Comparison of ENCODE assay signal across 22 mouse cellular contexts in genomic region chr11:68791794-68792193, GRCm38 (mm10).
A peak's percentile ranks its signal among the peaks of the same experiment; 100 is the strongest.
DNase-seq lines count a peak whose midpoint lies in the region; ATAC-seq and TF ChIP-seq lines count a peak whose summit lies in the region.
"Had no signal": no experiment of that assay in that cellular context is flagged by ENCODE, and none has a peak within 500 bp of the region (broad histone marks: within the 10 kb centered on the region; RNA-seq: fewer than 3 reads in every experiment).

No protein-coding gene starts in this region.

- no peak overlapping the region for H3K27ac ChIP-seq in kidney, embryonic 15.5 days
- H3K27ac ChIP-seq in limb, embryonic 12.5 days, result 0 out of 2 replicates have a peak overlapping the region, but pooled peaks have one; percentile 29
- H3K27ac ChIP-seq in limb, embryonic 10.5 days, result no peak overlapping the region
- H3K27ac ChIP-seq in liver, embryonic 12.5 days, result no peak overlapping the region
- no peak overlapping the region for H3K27ac ChIP-seq in cerebellum, adult 2 months (ENCODE audit: insufficient read depth, low read length)
- H3K27ac ChIP-seq: embryonic facial prominence, embryonic 15.5 days; hindbrain, embryonic 15.5 days; kidney, postnatal 0 days; midbrain, embryonic 13.5 days had no signal

- TF ChIP-seq POLR2A in cerebellum, adult 2 months (IDR thresholded peaks at IDR 0.05; ENCODE audit: borderline replicate concordance, insufficient read depth, low read length), result no peak

- H3K9ac ChIP-seq in kidney, embryonic 15.5 days, result no peak overlapping the region
- H3K9ac ChIP-seq in limb, embryonic 12.5 days (replicated peaks), result no peak overlapping the region
- no peak overlapping the region for H3K9ac ChIP-seq in liver, embryonic 12.5 days
- H3K9ac ChIP-seq: embryonic facial prominence, embryonic 15.5 days; hindbrain, embryonic 15.5 days; lung, embryonic 14.5 days; midbrain, embryonic 13.5 days had no signal

- peaks cover 97% of the 10 kb centered on the region for H3K36me3 ChIP-seq in kidney, embryonic 15.5 days
- H3K36me3 ChIP-seq in limb, embryonic 12.5 days, result peaks cover 99% of the 10 kb centered on the region
- H3K36me3 ChIP-seq in limb, embryonic 10.5 days, result peaks cover 99% of the 10 kb centered on the region
- peaks cover 99% of the 10 kb centered on the region for H3K36me3 ChIP-seq in liver, embryonic 12.5 days

- H3K4me2 ChIP-seq in kidney, embryonic 15.5 days, result no peak overlapping the region
- H3K4me2 ChIP-seq in limb, embryonic 12.5 days, result no peak overlapping the region
- 0 out of 2 replicates have a peak overlapping the region, but pooled peaks have one; percentile 5 for H3K4me2 ChIP-seq in liver, embryonic 12.5 days
- H3K4me2 ChIP-seq: embryonic facial prominence, embryonic 15.5 days; heart, embryonic 11.5 days; hindbrain, embryonic 15.5 days; lung, embryonic 14.5 days; midbrain, embryonic 13.5 days had no signal

- no peaks in the 10 kb centered on the region for H3K9me3 ChIP-seq in kidney, embryonic 15.5 days (replicated peaks)
- H3K9me3 ChIP-seq in limb, embryonic 12.5 days, result no peaks in the 10 kb centered on the region
- no peaks in the 10 kb centered on the region for H3K9me3 ChIP-seq in limb, embryonic 10.5 days (replicated peaks)
- H3K9me3 ChIP-seq in liver, embryonic 12.5 days (replicated peaks), result no peaks in the 10 kb centered on the region
- H3K9me3 ChIP-seq: embryonic facial prominence, embryonic 15.5 days; hindbrain, embryonic 15.5 days; megakaryocyte, embryonic 14.5 days; midbrain, embryonic 13.5 days had no signal

- ATAC-seq in kidney, embryonic 15.5 days (replicated peaks; ENCODE audit: low FRiP score), result no peak
- ATAC-seq in limb, embryonic 12.5 days (ENCODE audit: insufficient number of reproducible peaks, insufficient read depth, low FRiP score, low TSS enrichment, low read depth), result no peak
- ATAC-seq in liver, embryonic 12.5 days, result no peak
- ATAC-seq: forebrain, embryonic 14.5 days; midbrain, embryonic 13.5 days had no signal

- H3K4me1 ChIP-seq in kidney, embryonic 15.5 days, result no peaks in the 10 kb centered on the region
- 0 out of 2 replicates have a peak, but pooled peaks cover 3% of the 10 kb centered on the region for H3K4me1 ChIP-seq in limb, embryonic 12.5 days (replicated peaks)
- no peaks in the 10 kb centered on the region for H3K4me1 ChIP-seq in limb, embryonic 10.5 days
- H3K4me1 ChIP-seq in liver, embryonic 12.5 days, result no peaks in the 10 kb centered on the region
- peaks cover 6% of the 10 kb centered on the region; the same call in 1 of the 2 replicates for H3K4me1 ChIP-seq in cerebellum, adult 2 months (ENCODE audit: control insufficient read depth, insufficient read depth, low read length)
- H3K4me1 ChIP-seq: hindbrain, embryonic 15.5 days; midbrain, embryonic 13.5 days had no signal

- no peak overlapping the region for H3K4me3 ChIP-seq in kidney, embryonic 15.5 days (replicated peaks)
- H3K4me3 ChIP-seq in limb, embryonic 12.5 days (replicated peaks), result no peak overlapping the region
- no peak overlapping the region for H3K4me3 ChIP-seq in limb, embryonic 10.5 days
- H3K4me3 ChIP-seq in liver, embryonic 12.5 days, result no peak overlapping the region
- no peak overlapping the region for H3K4me3 ChIP-seq in cerebellum, adult 2 months (replicated peaks; ENCODE audit: insufficient read depth, low read depth, low read length)
- H3K4me3 ChIP-seq: embryonic facial prominence, embryonic 15.5 days; hindbrain, embryonic 15.5 days; megakaryocyte, embryonic 14.5 days; midbrain, embryonic 13.5 days had no signal

- TF ChIP-seq CTCF in cerebellum, adult 2 months (IDR thresholded peaks at IDR 0.05; ENCODE audit: borderline replicate concordance, insufficient read depth, low read depth, low read length), result no peak

- no peaks in the 10 kb centered on the region for H3K27me3 ChIP-seq in kidney, embryonic 15.5 days
- H3K27me3 ChIP-seq in limb, embryonic 12.5 days, result no peaks in the 10 kb centered on the region
- no peaks in the 10 kb centered on the region for H3K27me3 ChIP-seq in limb, embryonic 10.5 days (ENCODE audit: low read depth, poor library complexity, severe bottlenecking)
- no peaks in the 10 kb centered on the region for H3K27me3 ChIP-seq in liver, embryonic 12.5 days (replicated peaks)
- no peaks in the 10 kb centered on the region for H3K27me3 ChIP-seq in cerebellum, adult 2 months (ENCODE audit: control insufficient read depth, insufficient read depth, low read length)
- H3K27me3 ChIP-seq: embryonic facial prominence, embryonic 15.5 days; hindbrain, embryonic 15.5 days; megakaryocyte, embryonic 14.5 days; midbrain, embryonic 13.5 days had no signal

- peak; percentile 30 for DNase-seq in kidney, adult 11 months
- no peak for DNase-seq in limb, embryonic 10.5 days (ENCODE audit: low spot score)
- no peak for DNase-seq in cerebellum, adult 2 months
- no peak for DNase-seq in cerebellum, postnatal 25 days
- DNase-seq: adrenal gland, postnatal 10 days; cerebellum, adult 18-20 months; cerebellum, postnatal 36 days; embryo, embryonic 11 days; gastrocnemius, postnatal 10 days; lung, embryonic 14.5 days; lung, postnatal 36 days; thymus, postnatal 14 days had no signal

- 87% methylated on average over 9 of the region's 9 CpGs for WGBS in kidney, embryonic 15.5 days
- 88% methylated on average over 9 of the region's 9 CpGs for WGBS in limb, embryonic 12.5 days
- 93% methylated on average over 9 of the region's 9 CpGs for WGBS in limb, embryonic 10.5 days
- WGBS in liver, embryonic 12.5 days (ENCODE audit: insufficient replicate concordance), result 72% methylated on average over 9 of the region's 9 CpGs
- 88% methylated on average over 9 of the region's 9 CpGs for whole genome bisulfite sequencing in cerebellum, adult 2 months
